Mouse (Mus musculus) forebrain, postnatal 0 days (tissue): ENCODE data around the gene Tcte1. TPM values are rescaled to one million over a fixed set of nuclear protein-coding genes. Genes with fewer than 3 reads are reported as not detected.

Source experiments
- ATAC-seq: fragments of 200-750 bp; cut with Nextera tagmentation; 2 replicates; pipeline ENCODE4 v1.8.0; 2017; ENCODE audit warnings: mild to moderate bottlenecking, moderate library complexity
- DNase-seq: peaks from one replicate; pipeline ENCODE4 v3.0.0-alpha.2; 2015
- H3K27ac ChIP-seq: fragments of 300-500 bp; sonication (generic); 2 replicates; pipeline ENCODE4 v1.5.1; 2014; ENCODE audit warnings: low read depth, mild to moderate bottlenecking, antibody characterized with exemption, low read length, moderate library complexity, mixed read lengths
- H3K27me3 ChIP-seq: fragments of 300-500 bp; sonication (generic); 2 replicates; pipeline ENCODE4 v1.6.1; 2014; ENCODE audit warnings: mild to moderate bottlenecking, low read length, mixed read lengths; ENCODE audit not compliant: insufficient read depth
- H3K36me3 ChIP-seq: fragments of 300-500 bp; sonication (generic); 2 replicates; pipeline ENCODE4 v1.6.1; 2014; ENCODE audit warnings: mild to moderate bottlenecking, moderate library complexity; ENCODE audit not compliant: insufficient read depth
- H3K4me1 ChIP-seq: fragments of 300-500 bp; sonication (generic); 2 replicates; pipeline ENCODE4 v1.6.1; 2014; ENCODE audit warnings: antibody characterized with exemption; ENCODE audit not compliant: insufficient read depth
- H3K4me2 ChIP-seq: fragments of 300-500 bp; sonication (generic); 2 replicates; pipeline ENCODE4 v1.6.1; 2014; ENCODE audit warnings: low read depth, mild to moderate bottlenecking, moderate library complexity
- H3K4me3 ChIP-seq: fragments of 300-500 bp; sonication (generic); 2 replicates; pipeline ENCODE4 v1.5.1; 2014; ENCODE audit warnings: low read depth, low read length, mixed read lengths
- H3K9ac ChIP-seq: fragments of 300-500 bp; sonication (generic); 2 replicates; pipeline ENCODE4 v1.6.1; 2014; ENCODE audit warnings: mild to moderate bottlenecking
- H3K9me3 ChIP-seq: fragments of 300-500 bp; sonication (generic); 2 replicates; pipeline ENCODE4 v1.6.1; 2016; ENCODE audit warnings: low read length
- CTCF ChIP-seq: sonication (generic); IDR thresholded peaks from 2 replicates; pipeline ENCODE4 v1.5.1; 2016; ENCODE audit warnings: antibody characterized with exemption, control low read depth, low read depth
- WGBS: fragments of 180-500 bp; shearing (Covaris S2); extraction: QIAGEN DNeasy Blood & Tissue Kit; methylation state at CpG from one replicate; pipeline ENCODE4 v1.1.7; 2014; 5-methylcytosine and 5-hydroxymethylcytosine counted together
- polyA plus RNA-seq: library from polyadenylated mRNA; unstranded; fragments of >200 nt; fragmentation: Nextera tagmentation; extraction: Ambion mirVana; gene quantifications from 2 replicates; pipeline ENCODE4 v1.2.1, GENCODE M21; 2015
- total RNA-seq: library from RNA; depleted of rRNA; stranded (reverse); fragments of >200 nt; gene quantifications from 2 replicates; pipeline ENCODE4 v1.2.3, GENCODE M21; 2014; rRNA removed

The Tcte1 gene
- 1.0 and 1.4 TPM in 2 replicates for total RNA-seq
- polyA plus RNA-seq = 4.7 and 5.7 TPM in 2 replicates

DNA sequence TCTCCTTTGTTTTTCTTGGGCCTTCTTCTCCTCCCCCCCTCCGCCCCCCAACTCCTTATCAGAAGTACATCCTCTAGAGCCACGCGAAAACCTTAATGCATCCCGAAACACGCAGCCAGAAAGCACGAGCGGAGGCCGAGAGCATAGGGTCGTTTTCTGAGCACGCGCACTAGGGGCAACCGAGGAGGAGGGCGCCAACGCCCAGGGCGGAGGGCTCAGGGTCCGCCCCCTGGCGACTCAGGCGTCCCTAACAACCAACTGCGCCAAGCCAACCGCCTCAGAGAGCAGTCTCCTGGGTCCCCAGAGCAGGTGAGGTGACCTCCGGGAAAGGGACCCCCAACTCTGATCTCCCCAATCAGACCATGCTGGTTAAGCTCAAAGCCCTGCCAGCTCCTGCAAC lies at the start of gene Tcte1:
Gene Tcte1, plus strand, starts transcription at position 172 of the 400 bp plus-strand sequence.
- H3K36me3 ChIP-seq = peaks cover 15% of the 10 kb centered on the region; the same call in 1 of the 2 replicates
- H3K9me3 ChIP-seq = no peaks in the 10 kb centered on the region
- WGBS = under 1% methylated on average over 21 of the region's 21 CpGs
- H3K4me2 ChIP-seq = peak within 1 kb of the TSS; percentile 71
- DNase-seq = peak; percentile 81
- ATAC-seq = peak; percentile 88
- peak within 1 kb of the TSS; percentile 53 for H3K9ac ChIP-seq
- TF ChIP-seq CTCF = peak; percentile 31; the same call in 1 of the 2 replicates
- H3K4me1 ChIP-seq = peaks cover 12% of the 10 kb centered on the region; the same call in 1 of the 2 replicates
- H3K27me3 ChIP-seq = no peaks in the 10 kb centered on the region
- H3K4me3 ChIP-seq = peak within 1 kb of the TSS; percentile 38
- no peak within 1 kb of the TSS for H3K27ac ChIP-seq

DNA sequence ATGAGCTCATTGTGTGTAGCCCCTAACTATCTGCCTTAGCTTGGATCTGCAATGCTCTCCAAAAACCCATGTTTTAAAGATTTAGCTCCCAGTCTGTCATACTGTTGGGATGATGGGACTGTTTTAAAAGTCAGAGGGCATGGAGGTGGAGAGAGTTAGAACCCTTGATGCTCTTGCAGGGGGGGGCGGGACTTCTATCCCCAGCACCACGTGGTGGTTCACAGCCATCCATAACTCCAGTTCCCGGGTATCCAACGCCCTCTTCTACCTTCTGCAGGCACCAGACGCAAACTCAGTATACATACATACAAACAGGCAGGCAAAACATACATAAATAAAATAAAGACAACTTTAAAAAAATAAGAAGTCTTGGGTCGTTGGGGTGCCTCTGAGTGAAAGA lies 49.6 kb upstream of the Tcte1 start:
- DNase-seq = no peak
- no peak overlapping the region for H3K4me2 ChIP-seq
- H3K27me3 ChIP-seq = no peaks in the 10 kb centered on the region
- H3K36me3 ChIP-seq = no peaks in the 10 kb centered on the region
- no peaks in the 10 kb centered on the region for H3K9me3 ChIP-seq
- ATAC-seq = no peak
- no peak overlapping the region for H3K27ac ChIP-seq
- WGBS = 77% methylated on average over 6 of the region's 6 CpGs
- no peak overlapping the region for H3K9ac ChIP-seq
- 0 out of 2 replicates have a peak, but pooled peaks cover 3% of the 10 kb centered on the region for H3K4me1 ChIP-seq
- no peak for TF ChIP-seq CTCF
- H3K4me3 ChIP-seq = no peak overlapping the region

DNA sequence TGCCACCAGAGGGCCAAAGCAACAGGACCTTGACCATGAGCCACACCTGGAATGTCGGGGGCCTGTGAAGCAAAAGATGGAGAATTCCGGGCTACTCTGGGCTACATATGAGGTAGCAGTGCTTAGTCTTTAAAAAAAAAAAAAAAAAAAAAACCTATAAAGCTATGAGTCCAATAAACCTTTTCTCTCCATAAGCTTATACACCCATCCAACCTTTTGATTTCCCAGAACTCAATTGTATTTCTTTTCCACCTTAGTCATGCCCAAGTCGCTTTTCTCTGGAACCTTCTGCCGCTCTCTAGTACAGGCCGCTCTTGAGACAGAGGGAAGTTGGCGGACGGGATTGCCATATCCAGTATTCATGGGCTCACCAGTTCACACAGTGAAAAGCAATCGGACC lies 49.1 kb upstream of the Tcte1 start:
- Histone ChIP-seq H3K27me3 (no peaks in the 10 kb centered on the region), H3K27ac (peak overlapping the region; percentile 80), H3K9me3 (no peaks in the 10 kb centered on the region), H3K9ac (peak overlapping the region; percentile 56), H3K4me3 (peak overlapping the region; percentile 39), H3K36me3 (no peaks in the 10 kb centered on the region), H3K4me1 (0 out of 2 replicates have a peak, but pooled peaks cover 3% of the 10 kb centered on the region), H3K4me2 (peak overlapping the region; percentile 67)
- ATAC-seq (peak; percentile 21; the same call in 1 of the 2 replicates), DNase-seq (no peak)
- TF ChIP-seq CTCF = no peak
- 60% methylated on average over 8 of the region's 8 CpGs for WGBS

DNA sequence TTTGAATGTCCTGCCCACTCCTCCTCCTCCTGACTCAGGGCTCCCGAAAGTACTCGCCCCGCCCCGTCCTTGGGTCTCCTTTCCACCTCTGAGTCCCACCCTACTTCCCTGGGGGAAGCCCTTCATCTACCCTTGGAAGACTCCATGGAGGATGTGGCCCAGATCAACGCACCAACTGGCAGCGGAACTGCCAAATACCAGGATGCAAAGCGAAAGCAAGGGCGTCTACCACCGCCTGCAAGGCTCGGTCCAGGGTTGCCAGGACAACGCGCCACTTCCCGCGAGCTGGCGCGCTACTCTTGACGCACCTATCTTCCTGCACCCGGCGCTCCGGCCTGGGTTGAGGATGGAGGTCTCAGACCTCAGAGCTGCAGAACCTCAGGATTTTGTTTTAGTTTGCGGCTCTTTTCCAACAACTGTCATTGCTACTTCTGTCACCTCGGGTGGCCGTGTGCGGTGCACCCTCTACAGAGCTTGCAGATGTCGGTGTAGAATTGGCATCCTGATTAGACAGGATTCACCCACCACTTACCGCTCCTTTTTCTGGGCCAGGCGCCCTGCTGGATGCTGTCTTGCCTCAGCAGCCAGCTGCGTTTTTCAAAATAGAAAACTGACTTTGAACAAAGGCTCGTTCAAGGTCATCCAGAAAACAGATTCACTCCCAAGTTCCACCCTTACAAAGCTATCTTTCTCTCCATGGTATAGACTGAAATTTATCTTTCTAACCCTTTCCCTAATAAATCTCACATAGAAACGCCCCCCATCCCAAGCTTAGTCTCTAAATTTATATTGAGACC lies 48.4 kb upstream of the Tcte1 start, which contains the start of gene Spats1:
Gene Spats1, minus strand, starts transcription at position 747 of the 797 bp plus-strand sequence.
- no peaks in the 10 kb centered on the region for H3K27me3 ChIP-seq
- TF ChIP-seq CTCF = no peak; the same call in 1 of the 2 replicates
- peak within 1 kb of the TSS; percentile 80 for H3K27ac ChIP-seq
- ATAC-seq = peak; percentile 94
- H3K36me3 ChIP-seq = no peaks in the 10 kb centered on the region
- H3K4me3 ChIP-seq = peak within 1 kb of the TSS; percentile 39
- peak within 1 kb of the TSS; percentile 67 for H3K4me2 ChIP-seq
- H3K9me3 ChIP-seq = no peaks in the 10 kb centered on the region
- peak; percentile 91 for DNase-seq
- 5% methylated on average over 30 of the region's 30 CpGs for WGBS
- 0 out of 2 replicates have a peak, but pooled peaks cover 3% of the 10 kb centered on the region for H3K4me1 ChIP-seq
- H3K9ac ChIP-seq = peak within 1 kb of the TSS; percentile 56

DNA sequence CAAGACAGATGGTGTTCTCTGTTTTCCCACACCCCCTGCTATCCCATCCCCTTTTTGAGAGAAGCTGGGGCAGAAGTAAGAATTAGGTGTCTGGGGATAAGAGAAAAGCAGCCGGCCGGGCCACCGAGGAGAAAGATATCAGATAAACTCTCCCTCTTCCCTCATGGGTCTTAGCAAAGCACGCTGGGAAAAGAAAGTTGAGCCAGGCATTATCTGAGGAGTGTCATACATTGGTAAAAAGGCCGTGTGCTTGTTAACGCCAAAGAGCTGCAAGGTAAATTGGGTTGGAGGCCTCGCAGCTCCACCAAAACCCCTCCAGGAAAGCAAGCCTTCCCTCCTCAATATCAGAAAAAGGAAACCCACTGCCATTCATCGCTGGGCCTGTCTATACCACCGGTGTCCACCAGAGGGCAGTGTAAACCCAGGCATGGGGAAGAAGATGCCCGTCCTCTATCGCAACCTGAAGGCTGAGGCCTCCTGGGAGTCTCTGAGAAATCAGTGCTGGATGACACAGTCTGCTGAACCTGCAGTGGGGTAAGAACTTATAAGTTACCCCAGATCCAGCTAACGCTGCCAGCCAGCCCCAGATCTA lies 44.9 kb upstream of the Tcte1 start:
- H3K9me3 ChIP-seq = 0 out of 2 replicates have a peak, but pooled peaks cover 4% of the 10 kb centered on the region
- H3K9ac ChIP-seq = no peak overlapping the region
- ATAC-seq (peak; percentile 18), DNase-seq (peak; percentile 92)
- 0 out of 2 replicates have a peak, but pooled peaks cover 3% of the 10 kb centered on the region for H3K4me1 ChIP-seq
- peak; percentile 99 for TF ChIP-seq CTCF
- H3K4me2 ChIP-seq = no peak overlapping the region
- WGBS = 17% methylated on average over 12 of the region's 12 CpGs
- H3K27ac ChIP-seq = no peak overlapping the region
- H3K4me3 ChIP-seq = no peak overlapping the region
- H3K27me3 ChIP-seq = no peaks in the 10 kb centered on the region
- H3K36me3 ChIP-seq = no peaks in the 10 kb centered on the region

DNA sequence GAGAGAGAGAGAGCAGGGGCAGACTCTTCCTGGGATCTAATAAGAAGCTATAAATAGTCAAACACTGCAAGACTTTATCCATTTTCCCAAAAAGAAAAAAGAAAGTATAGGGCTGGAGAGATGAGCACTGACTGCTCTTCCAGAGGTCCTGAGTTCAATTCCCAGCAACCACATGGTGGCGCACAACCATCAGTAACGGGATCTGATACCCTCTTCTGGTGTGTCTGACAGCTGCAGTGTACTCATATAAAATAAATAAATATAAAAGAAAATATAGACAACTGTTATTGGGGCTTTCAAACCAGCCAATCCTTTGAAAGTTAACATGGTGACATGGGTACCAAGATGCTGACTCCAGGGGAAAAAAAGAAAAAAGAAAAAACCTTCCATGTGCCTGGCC lies 42.8 kb upstream of the Tcte1 start:
- H3K4me3 ChIP-seq = no peak overlapping the region
- no peaks in the 10 kb centered on the region for H3K36me3 ChIP-seq
- DNase-seq = no peak
- no peak overlapping the region for H3K27ac ChIP-seq
- no peak overlapping the region for H3K4me2 ChIP-seq
- 28% methylated on average over 2 of the region's 2 CpGs for WGBS
- no peaks in the 10 kb centered on the region for H3K27me3 ChIP-seq
- no peak overlapping the region for H3K9ac ChIP-seq
- ATAC-seq = no peak
- TF ChIP-seq CTCF = peak; percentile 43
- 0 out of 2 replicates have a peak, but pooled peaks cover 4% of the 10 kb centered on the region for H3K9me3 ChIP-seq
- no peaks in the 10 kb centered on the region for H3K4me1 ChIP-seq
